Mouse (Mus musculus): Measurements from ENCODE around the gene Tspan12.

The Tspan12 gene

DNA sequence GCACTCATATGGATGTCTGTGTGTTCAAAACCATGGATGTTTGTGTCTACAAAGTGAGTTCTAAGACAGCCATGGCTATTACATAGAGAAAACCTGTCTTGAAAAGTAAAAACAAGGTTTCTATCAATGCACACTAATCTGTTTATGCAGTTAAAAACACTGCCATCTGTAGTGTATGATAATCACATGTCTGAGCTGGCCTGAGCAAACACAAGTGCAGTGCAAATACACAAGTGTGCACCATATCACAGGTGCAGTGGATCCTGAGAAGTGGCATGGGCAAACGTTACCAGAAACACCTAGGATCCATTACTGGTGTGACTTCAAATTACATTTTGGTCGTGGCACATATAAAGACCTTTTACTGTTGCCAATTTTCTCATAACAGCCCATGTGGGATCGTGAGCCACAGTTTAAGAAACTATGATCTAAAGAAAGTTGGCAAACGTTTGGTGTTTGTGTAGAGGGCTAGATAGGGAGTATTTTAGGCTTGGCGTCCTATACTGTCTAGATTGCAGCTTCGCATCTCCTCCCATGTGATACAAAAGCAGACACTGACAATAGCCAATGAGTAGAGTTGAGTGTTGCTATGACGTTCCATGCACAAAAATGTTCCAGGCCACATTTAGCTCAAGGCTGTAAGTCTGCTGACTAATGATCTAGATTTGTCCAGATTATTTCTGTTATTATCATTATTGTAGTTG is 78.0 kb downstream of the Tspan12 start:
- in situ Hi-C loops (cut with MboI, MseI): loop anchor here in 1 of 2 experiments (5.0 kb wide), 1 partner anchor 92 kb away; no protein-coding TSS in a partner anchor

DNA sequence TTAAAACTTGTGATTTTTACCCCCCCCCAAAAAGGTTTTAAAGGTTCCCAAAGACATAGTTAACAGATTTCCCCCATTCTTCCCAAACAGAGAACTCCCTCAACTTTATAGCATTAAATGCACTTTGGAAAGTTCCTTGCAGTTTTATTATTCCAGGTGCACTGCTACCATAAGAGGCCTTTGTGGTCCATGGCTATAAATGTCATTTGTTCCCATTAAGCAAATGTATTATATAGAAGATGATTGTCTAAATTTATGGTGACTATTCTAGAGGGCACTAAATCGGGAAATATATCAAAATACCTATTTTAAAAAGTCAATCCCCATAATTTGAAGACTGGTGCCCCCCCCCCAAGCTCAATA is 82.9 kb downstream of the Tspan12 start:
- in situ Hi-C loops (cut with MboI, MseI): no loop called here

DNA sequence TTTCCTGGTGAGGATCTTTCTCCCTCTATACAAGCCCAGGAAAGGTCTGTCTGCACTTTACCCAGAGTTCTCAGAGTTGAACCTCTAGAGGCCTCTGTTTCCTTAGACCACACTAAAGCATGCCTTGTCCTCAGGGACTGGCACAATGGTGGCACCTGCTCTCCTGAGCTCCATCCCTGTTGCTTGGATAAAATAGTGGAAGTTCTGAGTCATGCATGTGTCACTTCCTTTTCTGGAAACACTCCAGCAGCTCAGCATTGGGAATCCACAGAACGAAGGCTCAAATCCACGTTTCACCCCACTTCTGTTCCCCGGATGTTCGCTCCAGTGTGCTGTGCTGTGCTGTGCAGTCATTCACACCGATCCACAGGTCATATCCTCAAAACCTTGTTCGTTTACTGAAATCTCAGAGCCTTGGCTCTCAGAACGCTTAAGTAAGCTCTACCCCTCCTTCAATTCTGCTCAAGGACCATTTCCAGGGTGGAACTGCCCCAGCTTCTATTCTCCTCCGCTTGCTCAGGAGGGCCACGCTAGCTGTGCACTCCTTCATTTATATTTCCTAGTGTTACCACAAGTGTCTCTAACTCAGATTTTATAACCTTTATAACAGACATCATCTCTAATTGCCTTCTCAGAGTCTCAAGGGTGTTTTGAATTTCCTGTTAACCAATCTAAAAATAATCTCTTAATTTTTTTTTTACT is 83.4 kb downstream of the Tspan12 start:
- in situ Hi-C loops (cut with MboI, MseI): no loop called here

DNA sequence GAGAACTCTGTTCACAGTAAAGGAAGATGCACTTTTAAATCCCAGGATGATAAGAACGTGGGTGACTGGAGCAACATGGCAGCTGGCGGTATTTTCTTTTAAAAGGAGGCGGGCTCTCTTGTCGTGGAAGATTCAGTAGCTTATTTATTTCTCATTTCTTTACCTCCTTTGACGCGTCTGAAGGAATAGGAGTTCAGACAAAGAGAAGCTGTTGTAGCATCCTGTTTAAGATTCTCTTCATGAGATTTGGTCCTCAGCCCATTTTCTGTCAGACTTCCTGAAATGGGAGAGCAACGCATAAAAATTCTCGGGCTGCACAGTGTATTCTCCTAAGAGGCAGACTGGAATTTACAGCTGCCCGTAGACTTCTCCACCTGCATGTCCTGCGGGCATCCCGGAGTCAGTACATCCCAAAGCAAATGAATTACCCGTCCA is 84.5 kb downstream of the Tspan12 start:
- in situ Hi-C loops (cut with MboI, MseI): no loop called here

DNA sequence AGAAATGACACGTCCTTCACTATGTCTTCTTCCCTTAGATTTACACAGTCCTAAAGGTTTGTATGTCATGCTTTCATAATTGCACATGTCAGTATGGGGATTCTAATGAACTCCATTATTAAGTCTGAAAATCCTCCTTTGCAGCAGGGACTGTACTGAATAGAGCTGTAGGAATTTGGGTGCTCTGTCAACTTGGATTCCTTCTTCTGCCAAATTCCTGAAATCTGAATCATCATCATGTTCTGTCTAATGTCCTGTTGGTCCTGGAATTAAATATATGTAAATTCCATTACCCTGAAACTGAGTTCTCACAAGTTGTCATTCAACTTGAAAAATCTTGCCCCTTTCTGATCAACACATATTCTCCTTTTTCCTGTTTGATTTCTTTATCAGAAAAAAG is 104.8 kb downstream of the Tspan12 start:
- in situ Hi-C loops (cut with MboI, MseI): no loop called here

DNA sequence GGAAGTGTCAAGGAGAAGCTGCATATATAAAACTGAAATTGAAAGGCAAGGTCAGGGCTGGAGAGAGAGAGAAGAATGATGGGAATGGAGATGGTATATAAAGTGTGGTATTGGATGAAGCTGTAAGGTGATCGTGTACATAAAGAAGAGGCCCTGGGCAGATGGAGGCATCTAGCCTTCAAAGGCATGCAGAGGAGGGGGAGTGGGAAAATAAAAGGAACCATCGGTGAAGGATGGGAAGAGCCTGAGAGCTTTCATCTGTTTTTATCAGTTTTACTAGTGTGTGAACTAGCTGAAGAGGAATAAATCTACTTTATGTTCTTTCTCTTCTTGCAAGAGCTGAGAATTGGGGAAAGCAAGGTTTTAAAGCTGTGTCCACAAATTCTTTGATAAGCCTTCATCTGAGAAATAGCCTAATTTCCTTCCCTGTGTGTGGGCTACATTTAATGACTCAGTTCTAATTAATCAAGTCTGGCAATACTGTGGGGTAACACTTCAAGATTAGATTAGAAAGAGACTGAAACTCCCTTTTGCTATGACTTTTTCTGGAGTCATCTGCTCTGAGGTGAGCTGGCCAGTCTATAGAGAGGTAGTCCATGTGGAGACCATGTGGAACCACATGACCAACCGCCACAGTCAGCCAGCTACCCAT is 107.6 kb downstream of the Tspan12 start:
- in situ Hi-C loops (cut with MboI, MseI): no loop called here

DNA sequence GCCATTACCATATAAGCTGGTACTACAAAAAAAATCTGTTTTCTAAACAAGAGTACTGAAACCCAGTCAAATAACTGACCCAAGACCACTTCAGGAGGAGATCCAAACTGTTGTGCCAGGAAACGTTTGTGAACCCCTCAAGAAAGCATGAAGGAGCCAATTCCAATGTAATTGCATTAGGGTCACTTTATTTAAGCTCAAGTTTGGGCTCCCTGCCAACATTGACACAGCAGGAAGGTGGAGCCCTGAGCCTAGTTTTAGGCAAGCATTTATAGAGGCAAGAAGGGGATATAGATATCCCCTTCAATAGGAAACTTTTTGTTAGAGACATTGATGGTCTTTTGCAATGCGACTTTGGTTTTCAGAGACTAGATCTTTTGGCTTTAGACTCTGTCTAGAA is 111.7 kb downstream of the Tspan12 start:
- in situ Hi-C loops (cut with MboI, MseI): no loop called here

DNA sequence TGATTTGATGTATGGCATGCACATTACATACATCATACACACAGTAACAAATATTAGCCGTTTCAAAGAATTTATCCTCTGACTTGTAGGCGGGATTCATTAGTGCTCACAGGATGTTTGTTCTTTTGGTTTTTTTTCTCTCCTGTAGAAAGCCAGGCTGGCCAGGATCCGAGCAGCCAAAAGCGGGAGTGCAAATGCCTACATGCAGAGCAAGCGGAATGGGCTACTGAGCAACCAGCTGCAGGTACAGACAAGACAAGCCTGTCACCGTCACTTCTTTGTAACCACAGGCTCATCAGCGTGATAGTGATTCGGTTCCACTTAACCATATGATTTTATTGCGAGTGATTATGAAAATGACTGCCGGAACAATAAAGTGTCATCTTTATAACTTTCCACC is 130.1 kb downstream of the Tspan12 start:
- in situ Hi-C loops (cut with MboI, MseI): no loop called here
